Mouse (Mus musculus): Measurements from ENCODE around the gene A4gnt.

DNA sequence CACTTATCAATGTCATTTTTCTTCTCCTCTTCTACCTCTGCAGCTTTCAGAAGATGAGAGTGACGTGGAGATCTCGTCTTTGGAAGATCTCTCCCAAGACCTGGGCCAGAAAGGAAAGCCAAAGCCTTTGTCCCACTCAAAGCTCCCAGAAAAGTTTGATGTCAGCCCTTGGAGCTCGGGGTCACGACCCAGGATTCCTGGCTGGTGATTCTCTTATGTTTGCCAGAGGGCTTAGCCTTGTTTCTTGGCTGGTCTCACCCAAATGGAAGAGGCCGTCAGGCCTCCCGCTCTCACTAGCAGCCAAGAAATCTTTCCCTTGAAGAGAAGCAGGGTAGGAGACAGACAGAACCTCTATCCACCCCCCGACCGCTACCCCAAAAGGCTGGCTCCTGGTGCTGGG lies 55.3 kb downstream of the A4gnt start:
- TF ChIP-seq POLR2A (IDR thresholded peaks at IDR 0.05; ENCODE audit: low read depth, low read length) (no peak), CTCF (IDR thresholded peaks at IDR 0.05; ENCODE audit: borderline replicate concordance, insufficient read depth, low read length) (no peak)

Data from embryonic fibroblast, embryonic 13.5 days (primary cell).